Mouse (Mus musculus): Measurements from ENCODE around the gene Elmsan1. TPM values are rescaled to one million over a fixed set of nuclear protein-coding genes. Genes with fewer than 3 reads are reported as not detected.

Gene Elmsan1
- total and polyA plus RNA-seq, 3 experiments = 2.2 to 14.3 (median 5.6) TPM

- H3K4me1 ChIP-seq (ENCODE audit: control insufficient read depth in 1 of 2, insufficient read depth in 2 of 2) = peaks cover 38 to 55% of the 10 kb centered on the region in 2 experiments
- H3K4me3 ChIP-seq (replicated peaks in 1 of 3; ENCODE audit: low read depth in 2 of 3, low read length in 2 of 3, poor library complexity in 1 of 3) = no peak overlapping the region
- no peak overlapping the region for H3K9ac ChIP-seq (ENCODE audit: insufficient read depth, low read depth)
- no peaks in the 10 kb centered on the region for H3K27me3 ChIP-seq (replicated peaks)
- in situ Hi-C loops (cut with MboI; ENCODE audit: low pct_ligation_motif_present, low pct_unique_long_range_greater_than_20kb, low sequenced_read_pairs) (no loop called here), dilution Hi-C loops (cut with MboI; ENCODE audit: extremely low pct_ligation_motif_present, extremely low pct_unique_long_range_greater_than_20kb, low sequenced_read_pairs) (no loop called here)
- no peaks in the 10 kb centered on the region for H3K9me3 ChIP-seq (replicated peaks; ENCODE audit: low read length)
- no peak overlapping the region for H3K27ac ChIP-seq (ENCODE audit: insufficient read depth, low read depth)
- peaks cover 27 to 60% of the 10 kb centered on the region in 2 experiments for H3K36me3 ChIP-seq (replicated peaks in 1 of 2; ENCODE audit: control insufficient read depth in 1 of 2, insufficient read depth in 1 of 2, low read length in 1 of 2)
- DNase-seq (ENCODE audit: extremely low read depth) = no peak
- TF ChIP-seq USF1 (IDR thresholded peaks at IDR 0.05; ENCODE audit: low read depth, low read length) (no peak), ZMIZ1 (IDR thresholded peaks at IDR 0.05; ENCODE audit: low read depth, low read length) (no peak)
- no peak overlapping the region for H3K4me2 ChIP-seq (ENCODE audit: insufficient read depth, low read depth, poor library complexity, severe bottlenecking)
- peaks cover 10% of the 10 kb centered on the region for H3K79me2 ChIP-seq (replicated peaks; ENCODE audit: control insufficient read depth, extremely low read depth, insufficient read depth, poor library complexity, severe bottlenecking)
These were observed 45.8 kb downstream of the Elmsan1 start for GRCm38 (mm10) chr12:84172862-84173261.

GRCm38 (mm10) chr12:84172216-84172615, 46.5 kb downstream of the Elmsan1 start:
- Histone ChIP-seq H3K9me3 (replicated peaks; ENCODE audit: low read length) (no peaks in the 10 kb centered on the region), H3K4me2 (ENCODE audit: insufficient read depth, low read depth, poor library complexity, severe bottlenecking) (no peak overlapping the region), H3K36me3 (replicated peaks in 1 of 2; ENCODE audit: control insufficient read depth in 1 of 2, insufficient read depth in 1 of 2, low read length in 1 of 2) (peaks cover 27 to 66% of the 10 kb centered on the region in 2 experiments), H3K79me2 (replicated peaks; ENCODE audit: control insufficient read depth, extremely low read depth, insufficient read depth, poor library complexity, severe bottlenecking) (peaks cover 10% of the 10 kb centered on the region), H3K9ac (ENCODE audit: insufficient read depth, low read depth) (no peak overlapping the region), H3K27ac (ENCODE audit: insufficient read depth, low read depth) (no peak overlapping the region), H3K27me3 (replicated peaks) (no peaks in the 10 kb centered on the region), H3K4me1 (ENCODE audit: control insufficient read depth in 1 of 2, insufficient read depth in 2 of 2) (peaks cover 35 to 48% of the 10 kb centered on the region in 2 experiments), H3K4me3 (replicated peaks in 1 of 3; ENCODE audit: low read depth in 2 of 3, low read length in 2 of 3, poor library complexity in 1 of 3) (no peak overlapping the region)
- no peak for TF ChIP-seq USF2 (conservative IDR thresholded peaks at IDR 0.05; ENCODE audit: low read depth, low read length)
- no peak for TF ChIP-seq CTCF (conservative IDR thresholded peaks at IDR 0.05 in 1 of 2, IDR thresholded peaks at IDR 0.05 in 1 of 2; ENCODE audit: low read depth in 2 of 2, low read length in 2 of 2)
- TF ChIP-seq E2F4 (IDR thresholded peaks at IDR 0.05; ENCODE audit: insufficient replicate concordance, low read depth, low read length) = no peak
- TF ChIP-seq JUN (IDR thresholded peaks at IDR 0.05; ENCODE audit: insufficient read depth, low read depth, low read length) = no peak
- TF ChIP-seq SIN3A (IDR thresholded peaks at IDR 0.05; ENCODE audit: low read length) = no peak
- TF ChIP-seq ELF1 (IDR thresholded peaks at IDR 0.05; ENCODE audit: low read depth, low read length) = no peak
- no peak for TF ChIP-seq ZC3H11A (IDR thresholded peaks at IDR 0.05; ENCODE audit: low read depth, low read length)
- TF ChIP-seq POLR2A (IDR thresholded peaks at IDR 0.05; ENCODE audit: low read depth, low read length) = no peak
- in situ Hi-C loops (cut with MboI; ENCODE audit: low pct_ligation_motif_present, low pct_unique_long_range_greater_than_20kb, low sequenced_read_pairs) = no loop called here
- dilution Hi-C loops (cut with MboI; ENCODE audit: extremely low pct_ligation_motif_present, extremely low pct_unique_long_range_greater_than_20kb, low sequenced_read_pairs) = no loop called here
- DNase-seq (ENCODE audit: extremely low read depth) = no peak

GRCm38 (mm10) chr12:84170610-84171009, 48.1 kb downstream of the Elmsan1 start:
- H3K27ac ChIP-seq (ENCODE audit: insufficient read depth, low read depth) = no peak overlapping the region
- in situ Hi-C loops (cut with MboI; ENCODE audit: low pct_ligation_motif_present, low pct_unique_long_range_greater_than_20kb, low sequenced_read_pairs) = no loop called here
- TF ChIP-seq IRF4 (IDR thresholded peaks at IDR 0.05; ENCODE audit: low read depth, low read length) (no peak), POLR2A (IDR thresholded peaks at IDR 0.05; ENCODE audit: low read depth, low read length) (no peak), E2F4 (IDR thresholded peaks at IDR 0.05; ENCODE audit: insufficient replicate concordance, low read depth, low read length) (no peak), MEF2A (IDR thresholded peaks at IDR 0.05; ENCODE audit: borderline replicate concordance, low read depth, low read length) (no peak), JUND (conservative IDR thresholded peaks at IDR 0.05; ENCODE audit: low read depth, low read length) (no peak), TCF12 (IDR thresholded peaks at IDR 0.05; ENCODE audit: low read depth, low read length) (no peak), NRF1 (IDR thresholded peaks at IDR 0.05; ENCODE audit: low read depth, low read length) (no peak), HCFC1 (IDR thresholded peaks at IDR 0.05; ENCODE audit: low read depth, low read length) (no peak), MXI1 (IDR thresholded peaks at IDR 0.05; ENCODE audit: low read depth, low read length) (no peak), TBP (conservative IDR thresholded peaks at IDR 0.05; ENCODE audit: low read depth, low read length) (no peak), ZMIZ1 (IDR thresholded peaks at IDR 0.05; ENCODE audit: low read depth, low read length) (no peak), EP300 (IDR thresholded peaks at IDR 0.05; ENCODE audit: low read length) (no peak), MAX (IDR thresholded peaks at IDR 0.05; ENCODE audit: low read length) (no peak), GABPA (IDR thresholded peaks at IDR 0.05; ENCODE audit: insufficient replicate concordance, low read depth, low read length) (no peak), JUN (IDR thresholded peaks at IDR 0.05; ENCODE audit: insufficient read depth, low read depth, low read length) (no peak), KAT2A (IDR thresholded peaks at IDR 0.05; ENCODE audit: insufficient replicate concordance, low read length) (no peak), USF1 (IDR thresholded peaks at IDR 0.05; ENCODE audit: low read depth, low read length) (no peak), CHD2 (IDR thresholded peaks at IDR 0.05; ENCODE audit: low read length) (no peak)

More at GRCm38 (mm10) chr12:84170610-84171009, 48.1 kb downstream of the Elmsan1 start:
- peaks cover 24 to 41% of the 10 kb centered on the region in 2 experiments for H3K4me1 ChIP-seq (ENCODE audit: control insufficient read depth in 1 of 2, insufficient read depth in 2 of 2)
- H3K4me3 ChIP-seq (replicated peaks in 1 of 3; ENCODE audit: low read depth in 2 of 3, low read length in 2 of 3, poor library complexity in 1 of 3) = no peak overlapping the region
- dilution Hi-C loops (cut with MboI; ENCODE audit: extremely low pct_ligation_motif_present, extremely low pct_unique_long_range_greater_than_20kb, low sequenced_read_pairs) = no loop called here
- DNase-seq (ENCODE audit: extremely low read depth) = no peak
- no peak overlapping the region for H3K4me2 ChIP-seq (ENCODE audit: insufficient read depth, low read depth, poor library complexity, severe bottlenecking)
- H3K9ac ChIP-seq (ENCODE audit: insufficient read depth, low read depth) = no peak overlapping the region
- no peaks in the 10 kb centered on the region for H3K27me3 ChIP-seq (replicated peaks)
- peaks cover 27 to 82% of the 10 kb centered on the region in 2 experiments for H3K36me3 ChIP-seq (replicated peaks in 1 of 2; ENCODE audit: control insufficient read depth in 1 of 2, insufficient read depth in 1 of 2, low read length in 1 of 2)
- peaks cover 10% of the 10 kb centered on the region for H3K79me2 ChIP-seq (replicated peaks; ENCODE audit: control insufficient read depth, extremely low read depth, insufficient read depth, poor library complexity, severe bottlenecking)
- no peaks in the 10 kb centered on the region for H3K9me3 ChIP-seq (replicated peaks; ENCODE audit: low read length)
